Mouse (Mus musculus): ENCODE results near the gene Kcnma1. TPM values are rescaled to one million over a fixed set of nuclear protein-coding genes. Genes with fewer than 3 reads are reported as not detected.

The Kcnma1 gene
- polyA plus RNA-seq, 1 experiment from 2014 or later = 6.0 TPM

DNA sequence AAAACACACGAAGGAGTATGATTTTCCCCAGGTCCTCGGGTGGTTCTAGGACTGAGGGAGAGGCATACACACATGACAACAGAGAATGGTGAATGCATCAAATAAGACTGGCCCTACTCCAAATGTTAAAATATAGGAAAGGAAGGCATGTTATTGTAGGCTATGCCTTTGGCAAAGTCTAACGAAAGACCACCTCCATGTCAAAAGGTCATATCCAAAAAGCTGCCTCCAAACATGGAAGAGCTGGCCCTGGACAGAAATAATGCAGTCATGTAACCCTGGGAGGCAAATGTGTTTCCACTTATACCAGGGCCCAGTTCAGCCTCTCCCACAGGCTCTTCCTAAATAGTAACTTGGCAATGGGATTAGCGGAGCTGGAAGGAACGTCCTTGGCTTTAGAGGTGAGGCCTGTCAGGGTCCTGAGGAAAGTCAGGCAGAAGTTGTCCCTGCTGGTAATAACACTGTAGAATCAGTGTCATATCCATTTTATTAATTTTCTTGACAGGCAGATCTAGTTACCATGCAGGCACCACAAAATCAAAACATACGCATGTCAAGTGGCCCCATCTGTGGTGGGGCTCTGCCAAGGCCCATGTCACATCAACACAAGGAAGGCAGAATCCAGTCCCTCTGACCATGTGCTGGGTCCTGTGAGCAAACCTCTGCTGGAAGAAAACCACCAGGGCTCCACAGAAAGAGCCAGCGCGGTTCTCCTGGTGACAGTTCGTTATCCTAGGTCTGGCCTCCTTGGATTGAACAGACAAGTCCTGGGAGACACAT is 521.5 kb downstream of the Kcnma1 start:
- Histone ChIP-seq H3K27ac (no peak overlapping the region), H3K4me3 (no peak overlapping the region), H3K9ac (no peak overlapping the region), H3K4me1 (peaks cover 6% of the 10 kb centered on the region), H3K9me3 (no peaks in the 10 kb centered on the region), H3K27me3 (no peaks in the 10 kb centered on the region), H3K4me2 (replicated peaks) (no peak overlapping the region), H3K36me3 (no peaks in the 10 kb centered on the region)
- 77% methylated on average over 9 of the region's 9 CpGs for WGBS
- no peak for ATAC-seq (ENCODE audit: low FRiP score, low read depth)

- H3K9me3 ChIP-seq = no peaks in the 10 kb centered on the region
- WGBS = 29% methylated on average over 2 of the region's 2 CpGs
- no peak overlapping the region for H3K4me3 ChIP-seq
- no peak overlapping the region for H3K27ac ChIP-seq
- H3K9ac ChIP-seq = no peak overlapping the region
- ATAC-seq (ENCODE audit: low FRiP score, low read depth) = no peak
- no peaks in the 10 kb centered on the region for H3K27me3 ChIP-seq
- peaks cover 6% of the 10 kb centered on the region for H3K4me1 ChIP-seq
- H3K36me3 ChIP-seq = no peaks in the 10 kb centered on the region
- H3K4me2 ChIP-seq (replicated peaks) = no peak overlapping the region
Measured at GRCm38 (mm10) chr14:23491359-23491758, 522.9 kb downstream of the Kcnma1 start.

- no peak overlapping the region for H3K27ac ChIP-seq
- no peak overlapping the region for H3K9ac ChIP-seq
- H3K36me3 ChIP-seq = no peaks in the 10 kb centered on the region
- ATAC-seq (ENCODE audit: low FRiP score, low read depth) = no peak
- no peak overlapping the region for H3K4me2 ChIP-seq (replicated peaks)
- no peaks in the 10 kb centered on the region for H3K27me3 ChIP-seq
- WGBS = 95% methylated on average over 1 of the region's 1 CpGs
- no peaks in the 10 kb centered on the region for H3K4me1 ChIP-seq
- no peak overlapping the region for H3K4me3 ChIP-seq
- no peaks in the 10 kb centered on the region for H3K9me3 ChIP-seq
Measured at GRCm38 (mm10) chr14:23486687-23487086, 527.6 kb downstream of the Kcnma1 start.

- H3K9ac ChIP-seq = no peak overlapping the region
- H3K4me3 ChIP-seq = no peak overlapping the region
- H3K4me2 ChIP-seq (replicated peaks) = no peak overlapping the region
- no peaks in the 10 kb centered on the region for H3K4me1 ChIP-seq
- no peak overlapping the region for H3K27ac ChIP-seq
- no peaks in the 10 kb centered on the region for H3K9me3 ChIP-seq
- no peaks in the 10 kb centered on the region for H3K36me3 ChIP-seq
- no peaks in the 10 kb centered on the region for H3K27me3 ChIP-seq
- 70% methylated on average over 7 of the region's 7 CpGs for WGBS
- no peak for ATAC-seq (ENCODE audit: low FRiP score, low read depth)
Measured at GRCm38 (mm10) chr14:23485802-23486500, 528.3 kb downstream of the Kcnma1 start.

GRCm38 (mm10) chr14:23475129-23475528 is 539.2 kb downstream of the Kcnma1 start:
- no peaks in the 10 kb centered on the region for H3K36me3 ChIP-seq
- H3K9me3 ChIP-seq = no peaks in the 10 kb centered on the region
- H3K4me2 ChIP-seq (replicated peaks) = no peak overlapping the region
- no peak overlapping the region for H3K27ac ChIP-seq
- no peak overlapping the region for H3K9ac ChIP-seq
- 55% methylated on average over 4 of the region's 4 CpGs for WGBS
- H3K4me1 ChIP-seq = peaks cover 5% of the 10 kb centered on the region; the same call in 1 of the 2 replicates
- ATAC-seq (ENCODE audit: low FRiP score, low read depth) = no peak
- H3K4me3 ChIP-seq = no peak overlapping the region
- no peaks in the 10 kb centered on the region for H3K27me3 ChIP-seq

GRCm38 (mm10) chr14:23470071-23470470 is 544.2 kb downstream of the Kcnma1 start:
- ATAC-seq (ENCODE audit: low FRiP score, low read depth) = no peak
- WGBS = 58% methylated on average over 2 of the region's 2 CpGs

DNA sequence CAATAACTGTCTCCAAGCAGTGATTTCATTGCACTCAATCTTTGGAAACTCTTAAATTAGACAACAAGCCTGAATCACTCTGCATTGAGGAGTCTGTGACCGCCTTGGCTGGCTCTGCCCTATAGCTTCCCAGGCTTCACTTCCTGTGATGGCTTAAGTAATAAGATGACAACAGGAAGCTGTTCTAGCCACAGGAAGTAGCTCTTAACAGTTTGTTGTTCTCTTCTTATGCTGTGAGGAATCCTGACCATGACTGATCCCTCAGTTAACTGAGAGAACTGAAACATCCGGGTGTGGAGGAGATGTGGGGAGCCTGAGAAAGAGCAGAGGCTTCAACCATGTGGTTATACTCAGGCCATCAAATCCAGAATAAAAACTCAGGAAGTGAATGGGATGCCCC is 549.2 kb downstream of the Kcnma1 start:
- Histone ChIP-seq H3K9me3 (no peaks in the 10 kb centered on the region), H3K27ac (no peak overlapping the region), H3K4me3 (no peak overlapping the region), H3K36me3 (no peaks in the 10 kb centered on the region), H3K9ac (no peak overlapping the region), H3K4me1 (0 out of 2 replicates have a peak, but pooled peaks cover under 1% of the 10 kb centered on the region), H3K4me2 (replicated peaks) (no peak overlapping the region), H3K27me3 (peaks cover 7% of the 10 kb centered on the region; the same call in 1 of the 2 replicates)
- WGBS = 60% methylated on average over 2 of the region's 2 CpGs
- no peak for ATAC-seq (ENCODE audit: low FRiP score, low read depth)

More at GRCm38 (mm10) chr14:23470071-23470470, 544.2 kb downstream of the Kcnma1 start:
- H3K9me3 ChIP-seq = no peaks in the 10 kb centered on the region
- peaks cover 5% of the 10 kb centered on the region; the same call in 1 of the 2 replicates for H3K4me1 ChIP-seq
- H3K4me3 ChIP-seq = no peak overlapping the region
- H3K36me3 ChIP-seq = no peaks in the 10 kb centered on the region
- H3K27ac ChIP-seq = no peak overlapping the region
- H3K27me3 ChIP-seq = no peaks in the 10 kb centered on the region
- no peak overlapping the region for H3K4me2 ChIP-seq (replicated peaks)
- no peak overlapping the region for H3K9ac ChIP-seq

DNA sequence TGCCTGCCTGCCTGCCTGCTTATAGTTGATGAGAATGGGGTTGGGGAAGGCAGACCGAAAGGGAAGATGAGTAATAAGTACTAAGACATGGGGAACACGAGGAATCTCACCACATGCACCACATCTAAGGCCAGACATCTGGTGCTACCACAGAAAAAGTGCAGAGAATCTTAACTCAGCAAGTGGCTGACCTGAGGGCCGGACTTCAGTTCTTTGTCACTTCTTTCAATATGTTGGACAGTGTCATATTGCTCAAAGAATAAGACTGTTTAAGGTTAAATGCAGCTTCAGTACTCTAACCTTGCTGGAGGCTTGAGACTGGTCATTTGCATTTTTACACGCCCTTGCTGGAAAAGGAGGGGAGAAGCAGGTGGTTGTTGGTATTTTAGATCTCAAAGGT is 555.7 kb downstream of the Kcnma1 start:
- 41% methylated on average over 4 of the region's 4 CpGs for WGBS
- no peak overlapping the region for H3K4me2 ChIP-seq (replicated peaks)
- H3K27me3 ChIP-seq = peaks cover 26% of the 10 kb centered on the region
- no peak overlapping the region for H3K27ac ChIP-seq
- no peak overlapping the region for H3K9ac ChIP-seq
- H3K4me1 ChIP-seq = peaks cover 45% of the 10 kb centered on the region
- no peaks in the 10 kb centered on the region for H3K36me3 ChIP-seq
- no peak for ATAC-seq (ENCODE audit: low FRiP score, low read depth)
- H3K4me3 ChIP-seq = no peak overlapping the region
- H3K9me3 ChIP-seq = no peaks in the 10 kb centered on the region

DNA sequence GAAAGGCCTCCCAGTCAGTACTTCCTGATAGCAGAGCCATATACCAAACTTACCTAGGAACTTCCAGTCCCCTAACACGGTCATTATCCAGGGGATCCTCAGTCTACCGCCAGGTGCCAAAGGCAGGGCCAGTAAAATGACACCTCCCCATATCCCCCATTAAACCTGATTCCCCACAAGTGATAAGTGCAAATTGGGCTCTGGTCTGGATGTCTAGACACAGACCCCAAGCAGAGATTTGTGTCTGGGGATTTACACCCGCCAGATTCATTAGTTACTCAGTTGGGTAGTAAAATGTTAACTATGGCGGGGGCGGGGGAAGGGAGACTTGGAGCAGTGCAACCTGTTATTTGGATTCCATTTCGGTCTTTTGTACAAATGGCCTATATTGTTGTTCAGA is 562.6 kb downstream of the Kcnma1 start:
- H3K27me3 ChIP-seq = no peaks in the 10 kb centered on the region
- no peak for ATAC-seq (ENCODE audit: low FRiP score, low read depth)
- H3K9me3 ChIP-seq = no peaks in the 10 kb centered on the region
- no peak overlapping the region for H3K4me3 ChIP-seq
- H3K4me2 ChIP-seq (replicated peaks) = no peak overlapping the region
- no peak overlapping the region for H3K27ac ChIP-seq
- no peaks in the 10 kb centered on the region for H3K36me3 ChIP-seq
- 17% methylated on average over 6 of the region's 6 CpGs for WGBS
- no peak overlapping the region for H3K9ac ChIP-seq
- H3K4me1 ChIP-seq = peaks cover 34% of the 10 kb centered on the region

DNA sequence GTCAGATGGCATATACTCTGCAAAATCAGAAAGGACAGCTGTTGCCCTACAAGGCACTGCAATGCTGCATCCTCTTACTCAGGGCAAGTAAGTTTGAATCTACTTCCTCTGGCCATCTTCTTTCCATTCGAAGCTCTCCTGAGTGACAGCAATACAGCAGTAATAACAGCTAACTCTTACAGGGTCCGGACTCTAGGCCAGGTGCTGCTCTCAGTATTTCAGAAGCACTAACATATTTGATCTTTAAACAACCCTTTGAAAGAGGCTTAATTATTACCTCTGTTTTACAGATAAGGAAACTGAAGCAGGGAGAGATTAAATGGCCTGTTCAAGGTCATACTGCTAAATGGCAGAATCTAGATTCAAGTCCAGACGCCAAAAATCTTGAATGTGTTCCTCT is 576.8 kb downstream of the Kcnma1 start:
- Histone ChIP-seq H3K4me2 (replicated peaks) (no peak overlapping the region), H3K4me1 (peaks cover 13% of the 10 kb centered on the region; the same call in 1 of the 2 replicates), H3K9ac (no peak overlapping the region), H3K27ac (no peak overlapping the region), H3K9me3 (no peaks in the 10 kb centered on the region), H3K4me3 (no peak overlapping the region), H3K27me3 (0 out of 2 replicates have a peak, but pooled peaks cover 2% of the 10 kb centered on the region), H3K36me3 (no peaks in the 10 kb centered on the region)
- ATAC-seq (ENCODE audit: low FRiP score, low read depth) = no peak
- WGBS = 64% methylated on average over 3 of the region's 3 CpGs

DNA sequence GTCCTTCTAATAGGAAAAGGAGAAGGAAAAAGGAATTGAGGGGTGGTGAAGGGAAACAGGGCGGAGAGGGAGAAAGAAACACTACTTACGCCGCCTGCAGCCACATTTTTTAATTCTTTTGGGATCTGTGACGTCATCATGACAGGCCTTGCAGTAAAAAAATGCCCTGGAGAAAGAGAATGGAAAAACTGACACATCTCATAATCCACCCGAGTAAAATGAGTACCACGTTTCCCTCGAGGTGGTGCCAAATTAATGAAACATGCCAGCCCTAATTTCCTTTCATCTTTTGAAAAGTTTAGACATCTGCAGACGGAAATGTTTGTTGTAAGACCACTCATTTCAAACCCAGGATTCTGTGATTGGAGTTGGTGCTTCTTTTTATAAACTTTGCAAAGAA is 578.4 kb downstream of the Kcnma1 start:
- peak overlapping the region; percentile 28; the same call in 1 of the 2 replicates for H3K27ac ChIP-seq
- WGBS = 24% methylated on average over 8 of the region's 8 CpGs

GRCm38 (mm10) chr14:23430006-23430405 is 584.3 kb downstream of the Kcnma1 start:
- H3K9me3 ChIP-seq = no peaks in the 10 kb centered on the region
- H3K27me3 ChIP-seq = no peaks in the 10 kb centered on the region
- H3K4me2 ChIP-seq (replicated peaks) = no peak overlapping the region
- WGBS = 54% methylated on average over 2 of the region's 2 CpGs
- no peak overlapping the region for H3K4me3 ChIP-seq
- H3K36me3 ChIP-seq = no peaks in the 10 kb centered on the region
- H3K4me1 ChIP-seq = peaks cover 20% of the 10 kb centered on the region
- no peak for ATAC-seq (ENCODE audit: low FRiP score, low read depth)
- peak overlapping the region; percentile 22; the same call in 1 of the 2 replicates for H3K27ac ChIP-seq
- no peak overlapping the region for H3K9ac ChIP-seq

More for the DNA sequence above, 578.4 kb downstream of the Kcnma1 start:
- no peak for ATAC-seq (ENCODE audit: low FRiP score, low read depth)
- Histone ChIP-seq H3K9me3 (no peaks in the 10 kb centered on the region), H3K4me1 (peaks cover 13% of the 10 kb centered on the region; the same call in 1 of the 2 replicates), H3K9ac (no peak overlapping the region), H3K4me3 (no peak overlapping the region), H3K4me2 (replicated peaks) (no peak overlapping the region), H3K27me3 (0 out of 2 replicates have a peak, but pooled peaks cover 2% of the 10 kb centered on the region), H3K36me3 (no peaks in the 10 kb centered on the region)
